23 mouse cellular contexts compared by ENCODE assay signal in the genomic region with DNA sequence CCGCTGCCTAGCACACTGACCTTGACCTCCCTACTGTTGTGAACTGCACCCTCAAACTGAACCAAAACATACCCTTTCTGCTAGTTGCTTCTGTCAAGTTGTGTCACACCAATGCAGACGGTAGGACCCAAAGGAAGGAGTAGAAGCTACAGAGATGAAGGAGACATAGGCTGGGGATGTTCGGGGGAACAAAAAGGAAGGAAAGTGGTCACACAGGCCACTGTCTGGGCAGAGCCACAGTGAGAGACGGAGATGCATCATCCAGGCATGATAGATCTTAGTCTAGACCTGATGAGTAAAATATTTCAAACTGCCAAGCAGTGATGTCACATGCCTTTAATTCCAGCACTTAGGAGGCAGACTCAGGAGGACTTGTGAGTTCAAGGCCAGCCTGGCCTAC.
"Had no signal": no experiment of that assay in that cellular context is flagged by ENCODE, and none has a peak within 500 bp of the region (broad histone marks: within the 10 kb centered on the region; RNA-seq: fewer than 3 reads in every experiment).

No protein-coding gene starts in this region.

- H3K4me3 ChIP-seq: layer of hippocampus, adult 2 months; limb, embryonic 10.5 days; limb, embryonic 13.5 days; midbrain, embryonic 12.5 days; myocyte; neural tube, embryonic 13.5 days; stomach, embryonic 15.5 days had no signal

- H3K4me1 ChIP-seq: stomach, embryonic 15.5 days had no signal

- H3K4me2 ChIP-seq: limb, embryonic 13.5 days; midbrain, embryonic 12.5 days; neural tube, embryonic 13.5 days; stomach, embryonic 15.5 days had no signal

- H3K36me3 ChIP-seq: neural tube, embryonic 13.5 days had no signal

- H3K27ac ChIP-seq: kidney, postnatal 0 days; layer of hippocampus, adult 2 months; limb, embryonic 10.5 days; limb, embryonic 13.5 days; liver, embryonic 14.5 days; midbrain, embryonic 12.5 days; neural tube, embryonic 13.5 days; stomach, embryonic 15.5 days had no signal

- H3K9ac ChIP-seq: limb, embryonic 13.5 days; liver, embryonic 14.5 days; midbrain, embryonic 12.5 days; neural tube, embryonic 13.5 days; stomach, embryonic 15.5 days had no signal

- ATAC-seq: intestine, postnatal 0 days; midbrain, embryonic 16.5 days had no signal

- H3K9me3 ChIP-seq: limb, embryonic 10.5 days; limb, embryonic 13.5 days; midbrain, embryonic 12.5 days; neural tube, embryonic 13.5 days; stomach, embryonic 15.5 days had no signal

- DNase-seq: kidney, adult 2 months; kidney, postnatal 25 days; layer of hippocampus, adult 9-11 months; lung, adult 2 months; lung, postnatal 14 days; lung, postnatal 4 days; retina, postnatal 1 day; right cerebral cortex, postnatal 25 days; spleen, adult 18-20 months; thymus, adult 2 months; thymus, postnatal 14 days; thymus, postnatal 4 days had no signal

- H3K27me3 ChIP-seq: limb, embryonic 13.5 days; midbrain, embryonic 12.5 days; neural tube, embryonic 13.5 days; stomach, embryonic 15.5 days had no signal
